Mouse (Mus musculus) E14TG2a.4 (cell line): ENCODE results near the gene Nr4a2.

Experiments used
- H3K27me3 ChIP-seq: 2 replicates; pipeline ENCODE4 v1.6.1; 2014; ENCODE audit warnings: low read length, control low read depth; ENCODE audit not compliant: insufficient read depth
- H3K36me3 ChIP-seq: 2 replicates; pipeline ENCODE4 v1.6.1; 2014; ENCODE audit warnings: low read length, control low read depth; ENCODE audit not compliant: insufficient read depth
- H3K4me1 ChIP-seq: replicated peaks from 2 replicates; pipeline ENCODE4 v1.6.1; 2014; ENCODE audit warnings: low read depth, low read length, control low read depth
- H3K4me3 ChIP-seq: replicated peaks from 2 replicates; pipeline ENCODE4 v1.5.1; 2014; ENCODE audit warnings: mild to moderate bottlenecking, low read length
- H3K9me3 ChIP-seq: 2 replicates; pipeline ENCODE4 v1.6.1; 2014; ENCODE audit warnings: low read length, control low read depth
- CTCF ChIP-seq: conservative IDR thresholded peaks from 2 replicates; pipeline ENCODE4 v1.5.1; 2014; ENCODE audit warnings: low read length
- NANOG ChIP-seq: IDR thresholded peaks from 2 replicates; pipeline ENCODE4 v1.6.1; 2014; ENCODE audit warnings: borderline replicate concordance, low read length, mixed read lengths
- POU5F1 ChIP-seq: IDR thresholded peaks from 2 replicates; pipeline ENCODE4 v1.6.1; 2014; ENCODE audit warnings: low read length, borderline replicate concordance

Gene Nr4a2

GRCm38 (mm10) chr2:57125891-57126290 is 2.1 kb upstream of the Nr4a2 start:
- Histone ChIP-seq H3K4me3 (no peak overlapping the region), H3K4me1 (peaks cover 13% of the 10 kb centered on the region), H3K9me3 (no peaks in the 10 kb centered on the region), H3K36me3 (no peaks in the 10 kb centered on the region; the same call in 1 of the 2 replicates), H3K27me3 (peaks cover 33% of the 10 kb centered on the region)
- TF ChIP-seq NANOG (no peak), POU5F1 (no peak), CTCF (no peak)

- Histone ChIP-seq H3K36me3 (no peaks in the 10 kb centered on the region; the same call in 1 of the 2 replicates), H3K4me3 (peak overlapping the region; percentile 93), H3K4me1 (peaks cover 13% of the 10 kb centered on the region), H3K27me3 (peaks cover 37% of the 10 kb centered on the region), H3K9me3 (no peaks in the 10 kb centered on the region)
- no peak for TF ChIP-seq CTCF
These were observed 520 bp downstream of the Nr4a2 start for GRCm38 (mm10) chr2:57122986-57123980.

GRCm38 (mm10) chr2:57121110-57121509 is 2.7 kb downstream of the Nr4a2 start:
- no peaks in the 10 kb centered on the region; the same call in 1 of the 2 replicates for H3K36me3 ChIP-seq
- TF ChIP-seq CTCF, result no peak
- no peak for TF ChIP-seq NANOG
- no peak for TF ChIP-seq POU5F1
- H3K27me3 ChIP-seq, result peaks cover 41% of the 10 kb centered on the region
- H3K4me3 ChIP-seq, result no peak overlapping the region
- no peaks in the 10 kb centered on the region for H3K9me3 ChIP-seq
- peaks cover 23% of the 10 kb centered on the region for H3K4me1 ChIP-seq

DNA sequence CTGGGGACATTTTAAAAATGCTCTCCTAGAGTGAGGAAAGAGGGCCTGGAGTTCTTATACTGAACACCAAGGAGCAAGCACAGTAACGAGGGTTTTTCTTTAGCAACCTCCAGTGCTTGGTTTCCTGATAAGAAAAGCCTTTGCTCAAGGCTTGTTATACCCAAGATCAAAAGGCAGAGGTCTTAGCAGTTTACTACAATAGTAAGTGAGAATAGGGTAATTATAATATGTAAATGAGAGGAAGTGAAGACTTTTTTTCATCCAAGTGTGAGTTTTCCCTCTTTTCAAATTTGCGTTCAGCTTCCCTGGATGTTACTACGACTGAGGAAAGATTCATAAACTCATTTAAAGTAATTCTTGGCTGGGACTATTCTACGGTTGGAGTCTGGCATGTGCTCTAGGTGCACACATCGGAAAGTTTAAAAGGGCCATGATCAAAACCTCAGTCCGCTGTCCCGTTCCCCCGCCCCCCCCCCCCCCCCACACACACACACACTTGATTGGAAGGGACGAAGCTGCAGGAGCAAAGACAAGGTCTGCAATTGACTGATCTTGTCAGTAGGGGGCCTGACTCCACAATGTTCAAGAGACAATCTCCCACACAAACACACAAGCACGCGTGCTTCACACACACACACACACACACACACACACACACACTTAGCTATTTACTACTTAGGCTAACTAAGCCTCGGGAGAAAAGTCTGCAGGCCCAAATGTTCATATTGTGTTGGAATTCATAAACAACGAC is 6.4 kb downstream of the Nr4a2 start:
- TF ChIP-seq POU5F1, result no peak
- TF ChIP-seq NANOG, result no peak
- no peak for TF ChIP-seq CTCF
- Histone ChIP-seq H3K36me3 (no peaks in the 10 kb centered on the region; the same call in 1 of the 2 replicates), H3K4me1 (peaks cover 36% of the 10 kb centered on the region), H3K9me3 (no peaks in the 10 kb centered on the region), H3K4me3 (peak overlapping the region; percentile 89), H3K27me3 (peaks cover 59% of the 10 kb centered on the region)

DNA sequence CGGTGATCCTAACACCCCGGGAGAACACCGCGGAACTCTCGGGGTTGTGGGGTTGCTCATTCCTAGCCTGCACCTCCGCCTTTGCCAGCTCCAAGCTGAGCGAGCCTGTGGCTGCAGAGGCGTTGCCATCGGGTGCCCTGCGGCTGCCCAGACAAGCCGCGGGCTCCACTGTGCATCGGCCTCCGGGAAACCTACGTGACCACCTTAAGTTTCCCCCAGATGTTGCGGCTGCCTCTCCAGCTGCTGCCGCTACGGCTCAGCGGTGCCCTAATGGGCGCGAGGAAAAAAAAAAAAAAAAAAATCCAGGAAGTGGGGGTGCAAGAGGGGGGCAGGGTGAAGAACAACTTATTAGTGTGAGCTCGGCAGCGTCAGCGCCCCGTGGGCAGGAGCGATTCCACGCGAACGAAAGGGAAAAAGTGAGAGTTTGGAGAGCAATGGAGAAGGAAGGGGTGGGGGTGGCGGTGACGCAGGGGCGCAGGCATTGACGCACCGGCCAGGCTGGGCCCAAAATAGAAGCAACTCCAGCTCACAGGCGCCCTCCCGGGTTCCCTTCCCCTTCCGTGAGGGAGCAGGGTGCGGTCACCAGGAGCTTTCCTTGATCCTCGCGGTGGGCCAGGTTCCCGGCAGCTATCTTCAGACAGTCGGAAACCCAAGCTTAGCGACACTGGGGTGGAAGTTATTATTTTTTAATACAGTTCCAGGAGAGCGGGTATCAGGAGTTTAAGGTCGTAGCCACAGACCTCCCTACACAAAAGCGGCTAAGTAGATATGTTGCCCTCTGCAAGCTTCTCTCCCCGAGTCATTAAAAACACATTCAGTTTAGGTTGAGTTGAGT is 7.2 kb downstream of the Nr4a2 start:
- no peaks in the 10 kb centered on the region; the same call in 1 of the 2 replicates for H3K36me3 ChIP-seq
- H3K27me3 ChIP-seq, result peaks cover 65% of the 10 kb centered on the region
- H3K4me1 ChIP-seq, result peaks cover 44% of the 10 kb centered on the region
- TF ChIP-seq POU5F1 (no peak), CTCF (no peak), NANOG (no peak)
- H3K9me3 ChIP-seq, result no peaks in the 10 kb centered on the region
- peak overlapping the region; percentile 89 for H3K4me3 ChIP-seq

DNA sequence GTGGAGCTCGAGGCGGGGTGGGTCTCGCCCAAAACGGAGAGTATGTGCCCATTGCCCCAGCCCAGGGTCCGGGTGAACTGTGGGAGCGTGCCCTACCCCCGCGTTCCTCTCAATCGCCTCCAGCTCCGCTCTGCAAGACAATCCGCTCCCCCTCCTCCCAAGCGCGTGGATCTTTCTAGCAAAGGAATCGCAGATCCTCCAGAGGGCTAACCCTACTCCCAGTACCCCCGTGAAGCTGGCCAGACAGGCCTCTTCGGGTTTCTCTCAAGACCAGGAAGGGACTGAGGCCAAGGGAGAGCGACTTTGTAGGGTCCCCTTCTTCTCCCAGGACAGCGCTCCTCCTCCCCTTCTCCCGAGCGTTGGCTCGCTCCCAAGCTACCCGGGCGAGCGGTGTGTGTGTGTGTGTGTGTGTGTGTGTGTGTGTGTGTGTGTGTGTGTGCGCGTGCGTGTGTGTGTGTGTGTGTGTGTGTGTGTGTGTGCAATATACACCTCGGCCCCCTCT is 7.9 kb downstream of the Nr4a2 start:
- Histone ChIP-seq H3K36me3 (no peaks in the 10 kb centered on the region), H3K9me3 (no peaks in the 10 kb centered on the region), H3K27me3 (peaks cover 66% of the 10 kb centered on the region), H3K4me1 (peaks cover 51% of the 10 kb centered on the region), H3K4me3 (peak overlapping the region; percentile 89)
- TF ChIP-seq CTCF, result no peak
- TF ChIP-seq NANOG, result no peak
- no peak for TF ChIP-seq POU5F1

DNA sequence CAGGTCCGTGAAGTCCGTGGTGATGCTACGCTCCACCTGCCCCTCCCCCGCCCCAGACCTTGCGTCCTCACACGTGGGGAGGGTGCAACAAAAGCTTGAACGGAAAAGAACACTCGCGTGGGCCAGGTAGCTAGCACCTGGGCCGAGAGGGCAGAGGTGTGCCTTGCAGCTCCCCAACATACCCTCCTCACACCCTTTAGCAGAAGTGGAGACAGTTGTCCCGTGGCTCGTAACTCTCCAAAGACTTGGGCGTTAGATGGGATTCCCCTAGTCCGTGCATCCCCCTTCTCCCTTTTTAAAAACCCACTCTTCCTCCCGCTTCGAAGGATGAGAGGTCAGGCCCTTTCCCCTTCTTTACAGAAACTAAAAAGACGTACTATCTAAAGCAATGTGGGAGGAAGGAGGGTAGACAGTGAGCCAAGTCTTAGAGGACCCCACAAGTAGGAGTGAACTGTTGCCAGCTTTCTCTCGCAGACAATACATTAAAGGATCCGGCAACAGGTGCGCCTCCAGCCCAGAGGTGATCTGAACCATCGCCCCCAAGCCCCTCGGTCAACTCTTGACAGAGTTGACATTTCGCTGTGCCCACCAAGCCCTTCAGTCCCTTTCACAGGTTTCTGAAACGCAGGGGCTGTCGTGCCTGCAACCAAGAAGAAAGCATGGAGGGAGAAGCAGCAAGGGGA is 8.5 kb downstream of the Nr4a2 start:
- Histone ChIP-seq H3K4me3 (peak overlapping the region; percentile 89), H3K36me3 (no peaks in the 10 kb centered on the region), H3K4me1 (peaks cover 55% of the 10 kb centered on the region), H3K27me3 (peaks cover 67% of the 10 kb centered on the region), H3K9me3 (no peaks in the 10 kb centered on the region)
- TF ChIP-seq CTCF, result no peak
- no peak for TF ChIP-seq POU5F1
- no peak for TF ChIP-seq NANOG
